Mouse (Mus musculus) hindbrain, embryonic 12.5 days (tissue): ENCODE results near the gene Ccdc57. TPM values are rescaled to one million over a fixed set of nuclear protein-coding genes. Genes with fewer than 3 reads are reported as not detected.

Experiments used
- ATAC-seq: fragments of 200-750 bp; cut with Nextera tagmentation; 2 replicates; pipeline ENCODE4 v1.8.0; 2017; ENCODE audit warnings: moderate TSS enrichment; ENCODE audit not compliant: low FRiP score
- H3K27ac ChIP-seq: fragments of 300-500 bp; sonication (generic); 2 replicates; pipeline ENCODE4 v1.5.1; 2016; ENCODE audit warnings: mild to moderate bottlenecking
- H3K27me3 ChIP-seq: fragments of 300-500 bp; sonication (generic); 2 replicates; pipeline ENCODE4 v1.6.1; 2016; ENCODE audit warnings: mild to moderate bottlenecking
- H3K36me3 ChIP-seq: fragments of 300-500 bp; sonication (generic); 2 replicates; pipeline ENCODE4 v1.6.1; 2016; ENCODE audit warnings: mild to moderate bottlenecking
- H3K4me1 ChIP-seq: fragments of 300-500 bp; sonication (generic); 2 replicates; pipeline ENCODE4 v1.6.1; 2016
- H3K4me2 ChIP-seq: fragments of 300-500 bp; sonication (generic); replicated peaks from 2 replicates; pipeline ENCODE4 v1.6.1; 2016; ENCODE audit warnings: mild to moderate bottlenecking
- H3K4me3 ChIP-seq: fragments of 300-500 bp; sonication (generic); 2 replicates; pipeline ENCODE4 v1.5.1; 2016; ENCODE audit warnings: mild to moderate bottlenecking
- H3K9ac ChIP-seq: fragments of 300-500 bp; sonication (generic); 2 replicates; pipeline ENCODE4 v1.6.1; 2016; ENCODE audit warnings: mild to moderate bottlenecking, moderate library complexity
- H3K9me3 ChIP-seq: fragments of 300-500 bp; sonication (generic); replicated peaks from 2 replicates; pipeline ENCODE4 v1.6.1; 2016; ENCODE audit warnings: mild to moderate bottlenecking
- WGBS: fragments of 180-500 bp; shearing (Covaris S2); methylation state at CpG from one replicate; pipeline ENCODE4 v1.1.7; 2016; 5-methylcytosine and 5-hydroxymethylcytosine counted together
- polyA plus RNA-seq: library from polyadenylated mRNA; unstranded; fragments of >200 nt; fragmentation: Nextera tagmentation; extraction: Ambion mirVana; gene quantifications from 2 replicates; pipeline ENCODE4 v1.2.1, GENCODE M21; 2016

Gene Ccdc57
- polyA plus RNA-seq, 1 experiment from 2014 or later: 6.0 TPM

GRCm38 (mm10) chr11:120898114-120898548, 34.5 kb downstream of the Ccdc57 start:
- 96% methylated on average over 6 of the region's 6 CpGs for WGBS
- no peak overlapping the region for H3K4me3 ChIP-seq
- no peak overlapping the region for H3K27ac ChIP-seq
- H3K9ac ChIP-seq: no peak overlapping the region
- no peaks in the 10 kb centered on the region for H3K27me3 ChIP-seq
- no peak for ATAC-seq
- no peaks in the 10 kb centered on the region for H3K9me3 ChIP-seq
- H3K4me2 ChIP-seq: no peak overlapping the region
- H3K4me1 ChIP-seq: no peaks in the 10 kb centered on the region
- H3K36me3 ChIP-seq: peaks cover 40% of the 10 kb centered on the region

- Histone ChIP-seq H3K9ac (no peak overlapping the region), H3K4me3 (no peak overlapping the region), H3K9me3 (no peaks in the 10 kb centered on the region), H3K27me3 (no peaks in the 10 kb centered on the region), H3K27ac (no peak overlapping the region), H3K36me3 (peaks cover 52% of the 10 kb centered on the region), H3K4me1 (no peaks in the 10 kb centered on the region), H3K4me2 (no peak overlapping the region)
- WGBS: 93% methylated on average over 6 of the region's 6 CpGs
- no peak for ATAC-seq
Measured at GRCm38 (mm10) chr11:120895441-120895840, 37.2 kb downstream of the Ccdc57 start.

- ATAC-seq: no peak
- Histone ChIP-seq H3K4me3 (no peak overlapping the region), H3K9ac (no peak overlapping the region), H3K36me3 (peaks cover 60% of the 10 kb centered on the region), H3K9me3 (no peaks in the 10 kb centered on the region), H3K27me3 (no peaks in the 10 kb centered on the region), H3K4me1 (no peaks in the 10 kb centered on the region), H3K4me2 (no peak overlapping the region), H3K27ac (no peak overlapping the region)
- 93% methylated on average over 8 of the region's 8 CpGs for WGBS
Measured at GRCm38 (mm10) chr11:120894397-120894796, 38.3 kb downstream of the Ccdc57 start.

GRCm38 (mm10) chr11:120889216-120889615, 43.5 kb downstream of the Ccdc57 start:
- 86% methylated on average over 3 of the region's 3 CpGs for WGBS
- peaks cover 58% of the 10 kb centered on the region for H3K36me3 ChIP-seq
- no peak overlapping the region for H3K4me3 ChIP-seq
- H3K9ac ChIP-seq: no peak overlapping the region
- H3K27ac ChIP-seq: no peak overlapping the region
- ATAC-seq: no peak
- H3K27me3 ChIP-seq: no peaks in the 10 kb centered on the region
- H3K9me3 ChIP-seq: peaks cover 7% of the 10 kb centered on the region; the same call in 1 of the 2 replicates
- H3K4me2 ChIP-seq: no peak overlapping the region
- H3K4me1 ChIP-seq: no peaks in the 10 kb centered on the region

GRCm38 (mm10) chr11:120888718-120889117, 44.0 kb downstream of the Ccdc57 start:
- H3K36me3 ChIP-seq: peaks cover 58% of the 10 kb centered on the region
- no peak overlapping the region for H3K27ac ChIP-seq
- H3K4me3 ChIP-seq: no peak overlapping the region
- H3K4me1 ChIP-seq: no peaks in the 10 kb centered on the region
- peaks cover 7% of the 10 kb centered on the region; the same call in 1 of the 2 replicates for H3K9me3 ChIP-seq
- no peaks in the 10 kb centered on the region for H3K27me3 ChIP-seq
- WGBS: 83% methylated on average over 5 of the region's 5 CpGs
- no peak overlapping the region for H3K9ac ChIP-seq
- H3K4me2 ChIP-seq: no peak overlapping the region
- ATAC-seq: no peak

- Histone ChIP-seq H3K36me3 (peaks cover 55% of the 10 kb centered on the region), H3K4me1 (no peaks in the 10 kb centered on the region), H3K9ac (no peak overlapping the region), H3K27me3 (no peaks in the 10 kb centered on the region), H3K9me3 (peaks cover 7% of the 10 kb centered on the region; the same call in 1 of the 2 replicates), H3K4me3 (no peak overlapping the region), H3K4me2 (no peak overlapping the region), H3K27ac (no peak overlapping the region)
- ATAC-seq: no peak
- 91% methylated on average over 5 of the region's 5 CpGs for WGBS
Measured at GRCm38 (mm10) chr11:120887502-120887901, 45.2 kb downstream of the Ccdc57 start.

GRCm38 (mm10) chr11:120886462-120886861, 46.2 kb downstream of the Ccdc57 start:
- WGBS: 47% methylated on average over 5 of the region's 5 CpGs
- H3K27ac ChIP-seq: no peak overlapping the region
- H3K4me2 ChIP-seq: no peak overlapping the region
- ATAC-seq: no peak
- peaks cover 47% of the 10 kb centered on the region for H3K36me3 ChIP-seq
- H3K4me3 ChIP-seq: no peak overlapping the region
- no peak overlapping the region for H3K9ac ChIP-seq
- H3K9me3 ChIP-seq: peaks cover 7% of the 10 kb centered on the region; the same call in 1 of the 2 replicates
- no peaks in the 10 kb centered on the region for H3K4me1 ChIP-seq
- H3K27me3 ChIP-seq: no peaks in the 10 kb centered on the region

- peaks cover 38% of the 10 kb centered on the region for H3K36me3 ChIP-seq
- no peak overlapping the region for H3K9ac ChIP-seq
- H3K4me3 ChIP-seq: no peak overlapping the region
- no peak overlapping the region for H3K4me2 ChIP-seq
- H3K4me1 ChIP-seq: no peaks in the 10 kb centered on the region
- ATAC-seq: no peak
- peaks cover 7% of the 10 kb centered on the region; the same call in 1 of the 2 replicates for H3K9me3 ChIP-seq
- WGBS: 94% methylated on average over 3 of the region's 3 CpGs
- H3K27ac ChIP-seq: no peak overlapping the region
- no peaks in the 10 kb centered on the region for H3K27me3 ChIP-seq
Measured at GRCm38 (mm10) chr11:120883601-120884000, 49.1 kb downstream of the Ccdc57 start.

- peaks cover 36% of the 10 kb centered on the region for H3K36me3 ChIP-seq
- H3K4me1 ChIP-seq: no peaks in the 10 kb centered on the region
- 92% methylated on average over 4 of the region's 4 CpGs for WGBS
- no peak overlapping the region for H3K4me3 ChIP-seq
- no peak for ATAC-seq
- H3K27ac ChIP-seq: no peak overlapping the region
- no peak overlapping the region for H3K4me2 ChIP-seq
- H3K9ac ChIP-seq: no peak overlapping the region
- peaks cover 6% of the 10 kb centered on the region; the same call in 1 of the 2 replicates for H3K9me3 ChIP-seq
- no peaks in the 10 kb centered on the region for H3K27me3 ChIP-seq
Measured at GRCm38 (mm10) chr11:120882931-120883330, 49.7 kb downstream of the Ccdc57 start.

- H3K27ac ChIP-seq: no peak overlapping the region
- no peak overlapping the region for H3K4me3 ChIP-seq
- peaks cover 15% of the 10 kb centered on the region for H3K36me3 ChIP-seq
- WGBS: 78% methylated on average over 6 of the region's 6 CpGs
- H3K4me1 ChIP-seq: no peaks in the 10 kb centered on the region
- no peak overlapping the region for H3K4me2 ChIP-seq
- no peak for ATAC-seq
- no peaks in the 10 kb centered on the region for H3K27me3 ChIP-seq
- H3K9me3 ChIP-seq: no peaks in the 10 kb centered on the region
- H3K9ac ChIP-seq: no peak overlapping the region
Measured at GRCm38 (mm10) chr11:120873206-120873605, 59.5 kb downstream of the Ccdc57 start.

- ATAC-seq: no peak
- H3K9ac ChIP-seq: no peak overlapping the region
- no peak overlapping the region for H3K4me2 ChIP-seq
- no peaks in the 10 kb centered on the region for H3K9me3 ChIP-seq
- 0 out of 2 replicates have a peak, but pooled peaks cover 6% of the 10 kb centered on the region for H3K36me3 ChIP-seq
- H3K27me3 ChIP-seq: no peaks in the 10 kb centered on the region
- H3K4me1 ChIP-seq: no peaks in the 10 kb centered on the region
- H3K4me3 ChIP-seq: no peak overlapping the region
- no peak overlapping the region for H3K27ac ChIP-seq
- WGBS: 95% methylated on average over 9 of the region's 9 CpGs
Measured at GRCm38 (mm10) chr11:120871521-120871920, 61.2 kb downstream of the Ccdc57 start.

GRCm38 (mm10) chr11:120865816-120866215, 66.9 kb downstream of the Ccdc57 start:
- Histone ChIP-seq H3K9me3 (no peaks in the 10 kb centered on the region), H3K27me3 (no peaks in the 10 kb centered on the region), H3K9ac (no peak overlapping the region), H3K4me3 (no peak overlapping the region), H3K4me1 (no peaks in the 10 kb centered on the region), H3K36me3 (peaks cover 8% of the 10 kb centered on the region; the same call in 1 of the 2 replicates), H3K4me2 (no peak overlapping the region), H3K27ac (no peak overlapping the region)
- 90% methylated on average over 1 of the region's 1 CpGs for WGBS
- no peak for ATAC-seq

- no peak overlapping the region for H3K4me2 ChIP-seq
- ATAC-seq: no peak
- no peak overlapping the region for H3K4me3 ChIP-seq
- H3K36me3 ChIP-seq: peaks cover 26% of the 10 kb centered on the region
- no peaks in the 10 kb centered on the region for H3K27me3 ChIP-seq
- H3K4me1 ChIP-seq: no peaks in the 10 kb centered on the region
- H3K27ac ChIP-seq: no peak overlapping the region
- H3K9ac ChIP-seq: no peak overlapping the region
- 80% methylated on average over 10 of the region's 10 CpGs for WGBS
- H3K9me3 ChIP-seq: no peaks in the 10 kb centered on the region
Measured at GRCm38 (mm10) chr11:120862819-120863218, 69.9 kb downstream of the Ccdc57 start.
